Mouse (Mus musculus): ENCODE results near the gene Tmem11. TPM values are rescaled to one million over a fixed set of nuclear protein-coding genes. Genes with fewer than 3 reads are reported as not detected.

Tmem11 gene
- polyA plus RNA-seq (2016; fragmentation: Nextera tagmentation; extraction: Ambion mirVana) = 49.6 and 52.1 TPM in 2 replicates

GRCm38 (mm10) chr11:60878675-60879294 lies at the start of gene Tmem11:
Tmem11 (minus strand) TSS chr11:60879272.
- no peaks in the 10 kb centered on the region for H3K9me3 ChIP-seq
- peaks cover 14% of the 10 kb centered on the region; the same call in 1 of the 2 replicates for H3K36me3 ChIP-seq (replicated peaks)
- peak within 1 kb of the TSS; percentile 100 for H3K4me3 ChIP-seq (replicated peaks)
- peak; percentile 99 for ATAC-seq (ENCODE audit: low FRiP score)
- under 1% methylated on average over 62 of the region's 62 CpGs for WGBS
- H3K4me1 ChIP-seq = peaks cover 40% of the 10 kb centered on the region
- H3K27me3 ChIP-seq = no peaks in the 10 kb centered on the region
- peak within 1 kb of the TSS; percentile 95 for H3K27ac ChIP-seq
- H3K4me2 ChIP-seq = peak within 1 kb of the TSS; percentile 73
- H3K9ac ChIP-seq = peak within 1 kb of the TSS; percentile 90

GRCm38 (mm10) chr11:60927264-60927663 lies 48.2 kb upstream of the Tmem11 start:
- H3K9ac ChIP-seq = no peak overlapping the region
- 0 out of 2 replicates have a peak overlapping the region, but pooled peaks have one; percentile 3 for H3K27ac ChIP-seq
- peaks cover 19% of the 10 kb centered on the region for H3K27me3 ChIP-seq
- no peaks in the 10 kb centered on the region for H3K36me3 ChIP-seq (replicated peaks)
- H3K9me3 ChIP-seq = no peaks in the 10 kb centered on the region
- H3K4me2 ChIP-seq = peak overlapping the region; percentile 44
- WGBS = 0% methylated on average over 9 of the region's 9 CpGs
- H3K4me3 ChIP-seq (replicated peaks) = peak overlapping the region; percentile 16; the same call in 1 of the 2 replicates
- H3K4me1 ChIP-seq = peaks cover 18% of the 10 kb centered on the region
- ATAC-seq (ENCODE audit: low FRiP score) = peak; percentile 80

GRCm38 (mm10) chr11:60924981-60925380 lies 45.9 kb upstream of the Tmem11 start:
- no peaks in the 10 kb centered on the region for H3K9me3 ChIP-seq
- no peak overlapping the region for H3K4me2 ChIP-seq
- no peak overlapping the region for H3K9ac ChIP-seq
- H3K27me3 ChIP-seq = 0 out of 2 replicates have a peak, but pooled peaks cover 5% of the 10 kb centered on the region
- no peaks in the 10 kb centered on the region for H3K36me3 ChIP-seq (replicated peaks)
- WGBS = 100% methylated on average over 1 of the region's 1 CpGs
- H3K27ac ChIP-seq = no peak overlapping the region
- no peak overlapping the region for H3K4me3 ChIP-seq (replicated peaks)
- H3K4me1 ChIP-seq = peaks cover 9% of the 10 kb centered on the region
- ATAC-seq (ENCODE audit: low FRiP score) = no peak

GRCm38 (mm10) chr11:60924498-60924897 lies 45.4 kb upstream of the Tmem11 start:
- Histone ChIP-seq H3K27me3 (0 out of 2 replicates have a peak, but pooled peaks cover 2% of the 10 kb centered on the region), H3K4me3 (replicated peaks) (no peak overlapping the region), H3K4me2 (no peak overlapping the region), H3K36me3 (replicated peaks) (no peaks in the 10 kb centered on the region), H3K4me1 (peaks cover 9% of the 10 kb centered on the region), H3K9me3 (no peaks in the 10 kb centered on the region), H3K9ac (no peak overlapping the region), H3K27ac (no peak overlapping the region)
- WGBS = 49% methylated on average over 6 of the region's 6 CpGs
- no peak for ATAC-seq (ENCODE audit: low FRiP score)

GRCm38 (mm10) chr11:60922964-60923363 lies 43.9 kb upstream of the Tmem11 start:
- ATAC-seq (ENCODE audit: low FRiP score) = no peak
- Histone ChIP-seq H3K27me3 (no peaks in the 10 kb centered on the region), H3K36me3 (replicated peaks) (no peaks in the 10 kb centered on the region), H3K27ac (no peak overlapping the region), H3K9me3 (no peaks in the 10 kb centered on the region), H3K4me2 (no peak overlapping the region), H3K4me3 (replicated peaks) (no peak overlapping the region), H3K9ac (no peak overlapping the region), H3K4me1 (peaks cover 9% of the 10 kb centered on the region)
- 74% methylated on average over 5 of the region's 5 CpGs for WGBS

GRCm38 (mm10) chr11:60922195-60922594 lies 43.1 kb upstream of the Tmem11 start:
- no peak overlapping the region for H3K4me2 ChIP-seq
- ATAC-seq (ENCODE audit: low FRiP score) = no peak
- H3K9ac ChIP-seq = no peak overlapping the region
- peaks cover 5% of the 10 kb centered on the region for H3K4me1 ChIP-seq
- H3K27ac ChIP-seq = no peak overlapping the region
- no peaks in the 10 kb centered on the region for H3K36me3 ChIP-seq (replicated peaks)
- H3K27me3 ChIP-seq = no peaks in the 10 kb centered on the region
- no peak overlapping the region for H3K4me3 ChIP-seq (replicated peaks)
- 71% methylated on average over 1 of the region's 1 CpGs for WGBS
- H3K9me3 ChIP-seq = no peaks in the 10 kb centered on the region

- H3K9ac ChIP-seq = no peak overlapping the region
- H3K9me3 ChIP-seq = no peaks in the 10 kb centered on the region
- H3K4me3 ChIP-seq (replicated peaks) = no peak overlapping the region
- no peaks in the 10 kb centered on the region for H3K27me3 ChIP-seq
- H3K27ac ChIP-seq = no peak overlapping the region
- WGBS = 78% methylated on average over 2 of the region's 2 CpGs
- no peak overlapping the region for H3K4me2 ChIP-seq
- no peak for ATAC-seq (ENCODE audit: low FRiP score)
- no peaks in the 10 kb centered on the region for H3K36me3 ChIP-seq (replicated peaks)
- H3K4me1 ChIP-seq = no peaks in the 10 kb centered on the region
Measured at GRCm38 (mm10) chr11:60920021-60920420, 40.9 kb upstream of the Tmem11 start.

GRCm38 (mm10) chr11:60915201-60915600 lies 36.1 kb upstream of the Tmem11 start:
- Histone ChIP-seq H3K4me3 (replicated peaks) (no peak overlapping the region), H3K9me3 (no peaks in the 10 kb centered on the region), H3K4me1 (peaks cover 26% of the 10 kb centered on the region), H3K27ac (no peak overlapping the region), H3K36me3 (replicated peaks) (no peaks in the 10 kb centered on the region), H3K4me2 (no peak overlapping the region), H3K9ac (no peak overlapping the region), H3K27me3 (no peaks in the 10 kb centered on the region)
- WGBS = 79% methylated on average over 4 of the region's 4 CpGs
- ATAC-seq (ENCODE audit: low FRiP score) = no peak

GRCm38 (mm10) chr11:60914491-60914890 lies 35.4 kb upstream of the Tmem11 start, which contains the start of gene Natd1:
Natd1 (minus strand) TSS chr11:60914750.
- Histone ChIP-seq H3K4me2 (peak within 1 kb of the TSS; percentile 79), H3K4me1 (peaks cover 26% of the 10 kb centered on the region), H3K9me3 (no peaks in the 10 kb centered on the region), H3K36me3 (replicated peaks) (no peaks in the 10 kb centered on the region), H3K9ac (peak within 1 kb of the TSS; percentile 97), H3K27me3 (no peaks in the 10 kb centered on the region), H3K4me3 (replicated peaks) (peak within 1 kb of the TSS; percentile 97), H3K27ac (peak within 1 kb of the TSS; percentile 86)
- ATAC-seq (ENCODE audit: low FRiP score) = no peak
- 40% methylated on average over 7 of the region's 7 CpGs for WGBS

- H3K27ac ChIP-seq = peak overlapping the region; percentile 86
Measured at GRCm38 (mm10) chr11:60913301-60914196, 34.5 kb upstream of the Tmem11 start.

GRCm38 (mm10) chr11:60912525-60912973 lies 33.5 kb upstream of the Tmem11 start:
- H3K4me2 ChIP-seq = peak overlapping the region; percentile 79
- no peak for ATAC-seq (ENCODE audit: low FRiP score)
- H3K9ac ChIP-seq = peak overlapping the region; percentile 97
- H3K4me3 ChIP-seq (replicated peaks) = peak overlapping the region; percentile 97
- H3K27ac ChIP-seq = no peak overlapping the region
- WGBS = 36% methylated on average over 7 of the region's 7 CpGs
- no peaks in the 10 kb centered on the region for H3K27me3 ChIP-seq
- no peaks in the 10 kb centered on the region for H3K36me3 ChIP-seq (replicated peaks)
- H3K4me1 ChIP-seq = peaks cover 26% of the 10 kb centered on the region
- no peaks in the 10 kb centered on the region for H3K9me3 ChIP-seq

More at GRCm38 (mm10) chr11:60913301-60914196, 34.5 kb upstream of the Tmem11 start:
- WGBS = under 1% methylated on average over 78 of the region's 86 CpGs
- Histone ChIP-seq H3K9me3 (no peaks in the 10 kb centered on the region), H3K4me3 (replicated peaks) (peak overlapping the region; percentile 97), H3K27me3 (no peaks in the 10 kb centered on the region), H3K9ac (peak overlapping the region; percentile 97), H3K36me3 (replicated peaks) (no peaks in the 10 kb centered on the region), H3K4me1 (peaks cover 26% of the 10 kb centered on the region), H3K4me2 (peak overlapping the region; percentile 79)
- ATAC-seq (ENCODE audit: low FRiP score) = peak; percentile 95

GRCm38 (mm10) chr11:60909626-60910025 lies 30.6 kb upstream of the Tmem11 start:
- H3K9ac ChIP-seq = no peak overlapping the region
- peaks cover 24% of the 10 kb centered on the region for H3K4me1 ChIP-seq
- no peak overlapping the region for H3K4me3 ChIP-seq (replicated peaks)
- H3K27ac ChIP-seq = no peak overlapping the region
- no peak for ATAC-seq (ENCODE audit: low FRiP score)
- H3K4me2 ChIP-seq = no peak overlapping the region
- H3K9me3 ChIP-seq = no peaks in the 10 kb centered on the region
- H3K27me3 ChIP-seq = no peaks in the 10 kb centered on the region
- WGBS = 88% methylated on average over 1 of the region's 1 CpGs
- peaks cover 22% of the 10 kb centered on the region for H3K36me3 ChIP-seq (replicated peaks)
